Mouse (Mus musculus): ENCODE results near the gene Foxd1.

DNA sequence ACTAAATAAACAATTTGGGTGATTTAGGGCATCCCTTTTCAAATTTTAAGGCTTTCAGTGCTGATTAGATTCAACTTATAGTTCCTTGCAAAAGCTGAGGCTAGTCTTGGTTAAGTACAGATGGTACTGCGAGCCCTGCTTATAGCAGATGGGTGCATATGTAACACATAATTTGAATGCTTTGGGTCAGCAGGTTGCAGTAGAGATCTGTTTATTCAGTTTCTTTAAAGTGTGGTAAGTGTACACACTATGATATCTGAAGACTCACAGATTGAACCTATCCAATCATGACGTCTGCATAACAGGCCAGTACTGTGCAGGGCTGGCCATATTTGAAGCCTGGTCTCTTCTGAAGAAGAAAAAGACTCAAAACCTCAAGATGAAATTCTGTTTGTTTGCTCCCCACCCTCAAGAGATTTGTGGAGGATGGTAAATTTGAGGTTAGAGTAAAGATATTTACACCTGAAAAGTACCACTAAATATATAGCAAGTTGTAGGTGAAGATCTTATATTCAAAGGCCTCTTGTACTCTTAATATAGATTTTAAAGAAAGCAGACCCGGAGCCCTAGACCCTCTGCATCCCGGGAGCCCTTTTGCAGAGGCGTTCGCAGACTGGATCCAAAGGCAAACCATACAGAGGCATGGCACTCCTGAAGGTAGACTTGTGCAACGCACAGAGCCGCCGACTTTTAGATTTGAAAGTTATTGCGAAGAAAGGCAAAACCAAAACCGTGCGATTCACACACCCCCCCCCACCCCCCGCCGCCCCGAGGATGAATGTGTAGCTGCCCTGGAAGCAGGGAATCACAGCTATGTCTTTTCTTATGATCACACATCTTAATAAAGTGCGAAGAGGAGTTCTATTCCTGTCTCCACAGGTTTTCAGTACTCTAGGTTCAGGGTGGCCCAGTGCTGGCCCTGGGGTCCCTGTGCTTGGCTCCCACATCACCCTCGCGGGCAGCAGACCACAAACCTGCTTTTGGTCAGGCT, 3.7 kb downstream of the Foxd1 start:
- TF ChIP-seq GATA1 (IDR thresholded peaks at IDR 0.05; ENCODE audit: low read length) = no peak
- no peak for TF ChIP-seq TAL1 (IDR thresholded peaks at IDR 0.05; ENCODE audit: low read length)

Data from erythroblast, embryonic 14.5 days (primary cell).